Mouse (Mus musculus) stomach, embryonic 15.5 days (tissue): ENCODE results near the gene Bean1. TPM values are rescaled to one million over a fixed set of nuclear protein-coding genes. Genes with fewer than 3 reads are reported as not detected.

Experiments used
- ATAC-seq: fragments of 200-750 bp; cut with Nextera tagmentation; 2 replicates; pipeline ENCODE4 v1.8.0; 2017; ENCODE audit warnings: low read depth, moderate number of reproducible peaks, moderate TSS enrichment; ENCODE audit not compliant: insufficient read depth, low FRiP score
- H3K27ac ChIP-seq: fragments of 300-500 bp; sonication (generic); 2 replicates; pipeline ENCODE4 v1.5.1; 2015; ENCODE audit warnings: mild to moderate bottlenecking, inconsistent platforms
- H3K27me3 ChIP-seq: fragments of 300-500 bp; sonication (generic); replicated peaks from 2 replicates; pipeline ENCODE4 v1.6.1; 2015; ENCODE audit warnings: inconsistent platforms
- H3K36me3 ChIP-seq: fragments of 300-500 bp; sonication (generic); 2 replicates; pipeline ENCODE4 v1.6.1; 2015; ENCODE audit warnings: inconsistent platforms
- H3K4me1 ChIP-seq: fragments of 300-500 bp; sonication (generic); 2 replicates; pipeline ENCODE4 v1.6.1; 2015; ENCODE audit warnings: inconsistent platforms
- H3K4me2 ChIP-seq: fragments of 300-500 bp; sonication (generic); 2 replicates; pipeline ENCODE4 v1.6.1; 2015; ENCODE audit warnings: mild to moderate bottlenecking, inconsistent platforms
- H3K4me3 ChIP-seq: fragments of 300-500 bp; sonication (generic); replicated peaks from 2 replicates; pipeline ENCODE4 v1.5.1; 2015; ENCODE audit warnings: inconsistent platforms
- H3K9ac ChIP-seq: fragments of 300-500 bp; sonication (generic); 2 replicates; pipeline ENCODE4 v1.6.1; 2015; ENCODE audit warnings: inconsistent platforms
- H3K9me3 ChIP-seq: fragments of 300-500 bp; sonication (generic); 2 replicates; pipeline ENCODE4 v1.6.1; 2016; ENCODE audit warnings: inconsistent platforms
- WGBS: fragments of 180-500 bp; shearing (Covaris S2); methylation state at CpG from one replicate; pipeline ENCODE4 v1.1.7; 2015; 5-methylcytosine and 5-hydroxymethylcytosine counted together
- polyA plus RNA-seq: library from polyadenylated mRNA; unstranded; fragments of >200 nt; fragmentation: Nextera tagmentation; extraction: Ambion mirVana; gene quantifications from 2 replicates; pipeline ENCODE4 v1.2.1, GENCODE M21; 2015

Gene Bean1
- polyA plus RNA-seq, 1 experiment from 2014 or later = 1.1 TPM

GRCm38 (mm10) chr8:104142415-104142814 is 27.8 kb upstream of the Bean1 start:
- ATAC-seq = no peak
- Histone ChIP-seq H3K27me3 (no peaks in the 10 kb centered on the region), H3K4me2 (no peak overlapping the region), H3K4me3 (no peak overlapping the region), H3K27ac (no peak overlapping the region), H3K4me1 (peaks cover 2% of the 10 kb centered on the region; the same call in 1 of the 2 replicates), H3K36me3 (no peaks in the 10 kb centered on the region), H3K9me3 (no peaks in the 10 kb centered on the region), H3K9ac (no peak overlapping the region)
- WGBS = 84% methylated on average over 25 of the region's 25 CpGs

- ATAC-seq = no peak
- H3K4me2 ChIP-seq = no peak overlapping the region
- H3K4me3 ChIP-seq = no peak overlapping the region
- H3K9ac ChIP-seq = no peak overlapping the region
- H3K27ac ChIP-seq = no peak overlapping the region
- H3K4me1 ChIP-seq = peaks cover 2% of the 10 kb centered on the region; the same call in 1 of the 2 replicates
- 70% methylated on average over 4 of the region's 4 CpGs for WGBS
- H3K36me3 ChIP-seq = no peaks in the 10 kb centered on the region
- H3K9me3 ChIP-seq = no peaks in the 10 kb centered on the region
- no peaks in the 10 kb centered on the region for H3K27me3 ChIP-seq
These were observed 26.9 kb upstream of the Bean1 start for GRCm38 (mm10) chr8:104143379-104143778.

- no peak overlapping the region for H3K4me3 ChIP-seq
- no peak for ATAC-seq
- no peaks in the 10 kb centered on the region for H3K9me3 ChIP-seq
- WGBS = 67% methylated on average over 13 of the region's 13 CpGs
- no peaks in the 10 kb centered on the region for H3K36me3 ChIP-seq
- H3K9ac ChIP-seq = no peak overlapping the region
- no peaks in the 10 kb centered on the region for H3K27me3 ChIP-seq
- peaks cover 2% of the 10 kb centered on the region; the same call in 1 of the 2 replicates for H3K4me1 ChIP-seq
- no peak overlapping the region for H3K27ac ChIP-seq
- H3K4me2 ChIP-seq = no peak overlapping the region
These were observed 25.6 kb upstream of the Bean1 start for GRCm38 (mm10) chr8:104144434-104145216.

GRCm38 (mm10) chr8:104145981-104146689 is 24.1 kb upstream of the Bean1 start:
- H3K4me1 ChIP-seq = peaks cover 2% of the 10 kb centered on the region; the same call in 1 of the 2 replicates
- no peaks in the 10 kb centered on the region for H3K27me3 ChIP-seq
- peak; percentile 51; the same call in 1 of the 2 replicates for ATAC-seq
- no peak overlapping the region for H3K27ac ChIP-seq
- H3K4me2 ChIP-seq = no peak overlapping the region
- no peak overlapping the region for H3K4me3 ChIP-seq
- no peaks in the 10 kb centered on the region for H3K36me3 ChIP-seq
- no peaks in the 10 kb centered on the region for H3K9me3 ChIP-seq
- H3K9ac ChIP-seq = no peak overlapping the region
- WGBS = 31% methylated on average over 15 of the region's 15 CpGs

GRCm38 (mm10) chr8:104146717-104147494 is 23.3 kb upstream of the Bean1 start:
- no peak overlapping the region for H3K4me3 ChIP-seq
- no peaks in the 10 kb centered on the region for H3K27me3 ChIP-seq
- no peak overlapping the region for H3K4me2 ChIP-seq
- no peaks in the 10 kb centered on the region for H3K36me3 ChIP-seq
- H3K4me1 ChIP-seq = peaks cover 2% of the 10 kb centered on the region; the same call in 1 of the 2 replicates
- no peak for ATAC-seq
- no peak overlapping the region for H3K27ac ChIP-seq
- H3K9ac ChIP-seq = no peak overlapping the region
- H3K9me3 ChIP-seq = no peaks in the 10 kb centered on the region
- WGBS = 83% methylated on average over 15 of the region's 15 CpGs

GRCm38 (mm10) chr8:104147947-104148346 is 22.3 kb upstream of the Bean1 start:
- Histone ChIP-seq H3K36me3 (no peaks in the 10 kb centered on the region), H3K9me3 (no peaks in the 10 kb centered on the region), H3K4me2 (no peak overlapping the region), H3K27me3 (no peaks in the 10 kb centered on the region), H3K27ac (no peak overlapping the region), H3K4me3 (no peak overlapping the region), H3K4me1 (peaks cover 2% of the 10 kb centered on the region; the same call in 1 of the 2 replicates), H3K9ac (no peak overlapping the region)
- 90% methylated on average over 2 of the region's 2 CpGs for WGBS
- ATAC-seq = peak; percentile 31; the same call in 1 of the 2 replicates

- Histone ChIP-seq H3K9me3 (no peaks in the 10 kb centered on the region), H3K9ac (no peak overlapping the region), H3K4me1 (no peaks in the 10 kb centered on the region), H3K27ac (no peak overlapping the region), H3K27me3 (no peaks in the 10 kb centered on the region), H3K4me3 (no peak overlapping the region), H3K36me3 (no peaks in the 10 kb centered on the region), H3K4me2 (no peak overlapping the region)
- 64% methylated on average over 5 of the region's 5 CpGs for WGBS
- ATAC-seq = no peak
These were observed 9.5 kb upstream of the Bean1 start for GRCm38 (mm10) chr8:104160731-104161130.

GRCm38 (mm10) chr8:104169461-104169860 is 781 bp upstream of the Bean1 start:
- Histone ChIP-seq H3K9me3 (no peaks in the 10 kb centered on the region), H3K4me1 (peaks cover 6% of the 10 kb centered on the region; the same call in 1 of the 2 replicates), H3K27me3 (peaks cover 42% of the 10 kb centered on the region), H3K27ac (no peak overlapping the region), H3K4me2 (no peak overlapping the region), H3K36me3 (no peaks in the 10 kb centered on the region), H3K4me3 (no peak overlapping the region), H3K9ac (no peak overlapping the region)
- ATAC-seq = no peak
- WGBS = 81% methylated on average over 3 of the region's 3 CpGs

- no peak overlapping the region for H3K27ac ChIP-seq
- no peaks in the 10 kb centered on the region for H3K9me3 ChIP-seq
- no peak for ATAC-seq
- H3K27me3 ChIP-seq = peaks cover 43% of the 10 kb centered on the region
- H3K4me2 ChIP-seq = peak overlapping the region; percentile 98
- peaks cover 6% of the 10 kb centered on the region; the same call in 1 of the 2 replicates for H3K4me1 ChIP-seq
- H3K36me3 ChIP-seq = no peaks in the 10 kb centered on the region
- H3K9ac ChIP-seq = peak overlapping the region; percentile 56
- 4% methylated on average over 26 of the region's 32 CpGs for WGBS
- peak overlapping the region; percentile 62 for H3K4me3 ChIP-seq
These were observed 893 bp downstream of the Bean1 start for GRCm38 (mm10) chr8:104171050-104171620.

GRCm38 (mm10) chr8:104172420-104172819 is 2.2 kb downstream of the Bean1 start:
- H3K9ac ChIP-seq = no peak overlapping the region
- 88% methylated on average over 6 of the region's 6 CpGs for WGBS

GRCm38 (mm10) chr8:104175848-104176527 is 5.7 kb downstream of the Bean1 start:
- H3K27ac ChIP-seq = no peak overlapping the region
- H3K27me3 ChIP-seq = peaks cover 30% of the 10 kb centered on the region
- no peaks in the 10 kb centered on the region for H3K36me3 ChIP-seq
- H3K4me1 ChIP-seq = peaks cover 2% of the 10 kb centered on the region; the same call in 1 of the 2 replicates
- H3K9me3 ChIP-seq = no peaks in the 10 kb centered on the region
- no peak for ATAC-seq
- no peak overlapping the region for H3K9ac ChIP-seq
- 67% methylated on average over 8 of the region's 8 CpGs for WGBS
- no peak overlapping the region for H3K4me3 ChIP-seq
- no peak overlapping the region for H3K4me2 ChIP-seq

More at GRCm38 (mm10) chr8:104172420-104172819, 2.2 kb downstream of the Bean1 start:
- no peak overlapping the region for H3K4me2 ChIP-seq
- H3K4me3 ChIP-seq = no peak overlapping the region
- H3K9me3 ChIP-seq = no peaks in the 10 kb centered on the region
- no peak for ATAC-seq
- H3K27me3 ChIP-seq = peaks cover 43% of the 10 kb centered on the region
- peaks cover 6% of the 10 kb centered on the region; the same call in 1 of the 2 replicates for H3K4me1 ChIP-seq
- H3K27ac ChIP-seq = no peak overlapping the region
- H3K36me3 ChIP-seq = no peaks in the 10 kb centered on the region
